Mouse (Mus musculus) stomach, embryonic 16.5 days (tissue): ENCODE results near the gene Coro2a. TPM values are rescaled to one million over a fixed set of nuclear protein-coding genes. Genes with fewer than 3 reads are reported as not detected.

Experiments used
- ATAC-seq: fragments of 200-750 bp; cut with Nextera tagmentation; 2 replicates; pipeline ENCODE4 v1.8.0; 2017; ENCODE audit warnings: moderate number of reproducible peaks, moderate TSS enrichment; ENCODE audit not compliant: insufficient read depth, low FRiP score
- H3K27ac ChIP-seq: fragments of 300-500 bp; sonication (generic); 2 replicates; pipeline ENCODE4 v1.5.1; 2014; ENCODE audit warnings: low read length
- H3K27me3 ChIP-seq: fragments of 300-500 bp; sonication (generic); 2 replicates; pipeline ENCODE4 v1.6.1; 2014; ENCODE audit warnings: low read length, control low read depth, mixed read lengths; ENCODE audit not compliant: control insufficient read depth, insufficient read depth
- H3K36me3 ChIP-seq: fragments of 300-500 bp; sonication (generic); 2 replicates; pipeline ENCODE4 v1.6.1; 2014; ENCODE audit warnings: low read length; ENCODE audit not compliant: control insufficient read depth, insufficient read depth
- H3K4me1 ChIP-seq: fragments of 300-500 bp; sonication (generic); 2 replicates; pipeline ENCODE4 v1.6.1; 2014; ENCODE audit warnings: low read length, control low read depth, mixed read lengths; ENCODE audit not compliant: control insufficient read depth, insufficient read depth
- H3K4me2 ChIP-seq: fragments of 300-500 bp; sonication (generic); 2 replicates; pipeline ENCODE4 v1.6.1; 2014; ENCODE audit warnings: low read depth, low read length, mixed read lengths
- H3K4me3 ChIP-seq: fragments of 300-500 bp; sonication (generic); replicated peaks from 2 replicates; pipeline ENCODE4 v1.5.1; 2014; ENCODE audit warnings: mild to moderate bottlenecking, low read length
- H3K9ac ChIP-seq: fragments of 300-500 bp; sonication (generic); 2 replicates; pipeline ENCODE4 v1.6.1; 2014; ENCODE audit warnings: low read length
- H3K9me3 ChIP-seq: fragments of 300-500 bp; sonication (generic); replicated peaks from 2 replicates; pipeline ENCODE4 v1.6.1; 2016; ENCODE audit warnings: low read length, control low read depth; ENCODE audit not compliant: control insufficient read depth
- WGBS: fragments of 180-500 bp; shearing (Covaris S2); extraction: QIAGEN DNeasy Blood & Tissue Kit; methylation state at CpG from one replicate; pipeline ENCODE4 v1.1.7; 2014; 5-methylcytosine and 5-hydroxymethylcytosine counted together
- polyA plus RNA-seq: library from polyadenylated mRNA; unstranded; fragments of >200 nt; fragmentation: Nextera tagmentation; extraction: Ambion mirVana; gene quantifications from 2 replicates; pipeline ENCODE4 v1.2.1, GENCODE M21; 2015

Gene Coro2a
- polyA plus RNA-seq, 1 experiment from 2014 or later, result 26.4 TPM

GRCm38 (mm10) chr4:46594131-46594530 lies 7.9 kb downstream of the Coro2a start:
- ATAC-seq, result no peak
- Histone ChIP-seq H3K27ac (no peak overlapping the region), H3K4me1 (peaks cover 3% of the 10 kb centered on the region; the same call in 1 of the 2 replicates), H3K4me2 (no peak overlapping the region), H3K27me3 (no peaks in the 10 kb centered on the region), H3K36me3 (no peaks in the 10 kb centered on the region), H3K4me3 (no peak overlapping the region), H3K9ac (no peak overlapping the region), H3K9me3 (no peaks in the 10 kb centered on the region)
- WGBS, result 75% methylated on average over 5 of the region's 5 CpGs

DNA sequence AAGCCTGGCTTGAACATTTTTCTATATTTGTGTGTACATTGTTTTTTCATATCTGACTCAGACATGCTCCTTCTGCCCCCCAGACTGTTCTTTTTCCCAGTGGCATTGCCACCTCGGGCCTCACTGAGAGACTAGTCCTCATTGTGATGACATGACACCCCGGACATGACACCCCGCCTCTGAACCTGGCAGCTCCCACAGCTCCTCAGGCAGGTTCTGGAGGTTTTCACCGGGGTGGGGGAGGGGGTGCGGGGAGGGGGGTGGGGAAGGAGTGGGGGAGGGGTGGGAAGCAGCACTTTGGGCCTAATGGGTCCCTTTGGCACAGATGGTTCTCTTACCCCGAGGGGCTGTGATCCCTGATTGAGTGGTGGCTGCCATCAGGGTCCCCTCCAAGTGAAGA lies 8.5 kb downstream of the Coro2a start:
- ATAC-seq, result no peak
- Histone ChIP-seq H3K9me3 (no peaks in the 10 kb centered on the region), H3K36me3 (no peaks in the 10 kb centered on the region), H3K4me2 (no peak overlapping the region), H3K9ac (no peak overlapping the region), H3K27me3 (no peaks in the 10 kb centered on the region), H3K27ac (no peak overlapping the region), H3K4me3 (no peak overlapping the region), H3K4me1 (peaks cover 3% of the 10 kb centered on the region; the same call in 1 of the 2 replicates)
- 32% methylated on average over 6 of the region's 6 CpGs for WGBS

GRCm38 (mm10) chr4:46591833-46592520 lies 10.0 kb downstream of the Coro2a start:
- no peak overlapping the region for H3K4me3 ChIP-seq
- no peak overlapping the region for H3K4me2 ChIP-seq
- H3K27ac ChIP-seq, result no peak overlapping the region
- no peaks in the 10 kb centered on the region for H3K36me3 ChIP-seq
- H3K9me3 ChIP-seq, result no peaks in the 10 kb centered on the region
- 83% methylated on average over 9 of the region's 9 CpGs for WGBS
- ATAC-seq, result no peak
- no peaks in the 10 kb centered on the region for H3K27me3 ChIP-seq
- no peak overlapping the region for H3K9ac ChIP-seq
- H3K4me1 ChIP-seq, result peaks cover 3% of the 10 kb centered on the region; the same call in 1 of the 2 replicates

GRCm38 (mm10) chr4:46590810-46591209 lies 11.2 kb downstream of the Coro2a start:
- peaks cover 3% of the 10 kb centered on the region; the same call in 1 of the 2 replicates for H3K4me1 ChIP-seq
- H3K27ac ChIP-seq, result no peak overlapping the region
- H3K9me3 ChIP-seq, result no peaks in the 10 kb centered on the region
- H3K4me3 ChIP-seq, result no peak overlapping the region
- WGBS, result 63% methylated on average over 4 of the region's 4 CpGs
- no peak overlapping the region for H3K4me2 ChIP-seq
- no peaks in the 10 kb centered on the region for H3K36me3 ChIP-seq
- ATAC-seq, result no peak
- no peak overlapping the region for H3K9ac ChIP-seq
- no peaks in the 10 kb centered on the region for H3K27me3 ChIP-seq

DNA sequence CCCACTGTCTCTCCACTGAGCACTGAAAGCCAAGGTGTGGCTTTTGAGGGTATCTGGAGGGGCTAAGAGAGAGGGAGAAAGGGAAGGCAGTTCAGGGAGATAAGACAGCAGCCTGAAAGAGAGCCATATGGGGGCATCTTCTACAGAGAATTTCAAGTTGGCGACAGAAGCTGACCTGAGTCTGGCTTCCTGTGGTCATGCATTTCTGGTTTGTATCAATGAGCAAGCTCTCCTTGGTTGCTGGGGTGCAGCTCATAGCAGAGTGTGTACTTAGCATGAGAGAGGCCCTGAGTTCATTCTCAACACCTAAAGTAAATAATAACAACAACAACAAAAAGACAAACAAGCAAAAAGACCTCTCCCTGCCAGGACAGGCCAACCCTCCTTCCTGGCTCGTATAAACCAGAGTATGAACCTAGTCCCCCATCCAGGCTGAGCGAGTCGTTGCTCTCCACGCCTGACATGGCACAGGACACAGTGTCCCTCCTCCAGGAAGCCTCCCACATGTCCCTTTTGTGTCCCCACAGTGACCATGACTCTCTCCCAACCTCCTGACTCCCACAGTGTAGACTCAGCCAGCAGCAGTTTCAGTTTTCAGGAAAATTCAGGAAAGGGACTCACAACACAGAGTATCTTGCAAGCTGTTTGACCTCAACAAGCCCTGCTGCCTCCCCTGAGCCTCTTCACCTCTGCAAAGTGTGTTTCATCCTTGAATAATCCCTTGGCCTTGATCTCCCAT lies 11.9 kb downstream of the Coro2a start:
- Histone ChIP-seq H3K9me3 (no peaks in the 10 kb centered on the region), H3K27me3 (no peaks in the 10 kb centered on the region), H3K4me2 (no peak overlapping the region), H3K9ac (no peak overlapping the region), H3K36me3 (no peaks in the 10 kb centered on the region), H3K27ac (no peak overlapping the region), H3K4me1 (peaks cover 3% of the 10 kb centered on the region), H3K4me3 (no peak overlapping the region)
- WGBS, result 74% methylated on average over 5 of the region's 5 CpGs
- no peak for ATAC-seq

- Histone ChIP-seq H3K9ac (no peak overlapping the region), H3K9me3 (no peaks in the 10 kb centered on the region), H3K27ac (no peak overlapping the region), H3K4me1 (peaks cover 3% of the 10 kb centered on the region), H3K4me2 (no peak overlapping the region), H3K4me3 (no peak overlapping the region), H3K36me3 (no peaks in the 10 kb centered on the region), H3K27me3 (no peaks in the 10 kb centered on the region)
- WGBS, result 83% methylated on average over 8 of the region's 8 CpGs
- ATAC-seq, result no peak
Measured at GRCm38 (mm10) chr4:46589151-46589550, 12.9 kb downstream of the Coro2a start.

DNA sequence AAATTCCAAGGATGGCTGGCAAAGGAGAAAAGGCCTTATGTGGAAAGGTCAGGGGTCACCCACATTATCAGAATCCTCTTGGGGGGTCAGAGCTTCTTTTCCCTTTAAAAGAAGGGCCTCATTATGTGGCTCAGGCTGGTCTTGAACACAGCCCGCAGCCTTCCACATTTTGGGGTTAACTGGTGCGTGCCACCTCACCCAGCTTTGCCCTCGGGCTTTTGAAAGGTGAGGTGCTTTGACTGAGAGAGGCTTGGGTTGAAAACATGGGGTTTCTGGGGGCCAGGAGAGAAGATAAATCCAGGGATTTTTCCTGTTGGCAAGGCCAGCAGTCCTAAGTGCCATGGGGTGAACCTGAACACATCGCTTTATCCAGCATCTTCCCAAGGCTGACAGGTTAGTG lies 15.5 kb downstream of the Coro2a start:
- H3K27ac ChIP-seq, result no peak overlapping the region
- no peaks in the 10 kb centered on the region for H3K9me3 ChIP-seq
- H3K27me3 ChIP-seq, result no peaks in the 10 kb centered on the region
- H3K36me3 ChIP-seq, result no peaks in the 10 kb centered on the region
- no peak overlapping the region for H3K9ac ChIP-seq
- WGBS, result 76% methylated on average over 4 of the region's 4 CpGs
- H3K4me3 ChIP-seq, result no peak overlapping the region
- no peak overlapping the region for H3K4me2 ChIP-seq
- H3K4me1 ChIP-seq, result peaks cover 3% of the 10 kb centered on the region
- ATAC-seq, result no peak

DNA sequence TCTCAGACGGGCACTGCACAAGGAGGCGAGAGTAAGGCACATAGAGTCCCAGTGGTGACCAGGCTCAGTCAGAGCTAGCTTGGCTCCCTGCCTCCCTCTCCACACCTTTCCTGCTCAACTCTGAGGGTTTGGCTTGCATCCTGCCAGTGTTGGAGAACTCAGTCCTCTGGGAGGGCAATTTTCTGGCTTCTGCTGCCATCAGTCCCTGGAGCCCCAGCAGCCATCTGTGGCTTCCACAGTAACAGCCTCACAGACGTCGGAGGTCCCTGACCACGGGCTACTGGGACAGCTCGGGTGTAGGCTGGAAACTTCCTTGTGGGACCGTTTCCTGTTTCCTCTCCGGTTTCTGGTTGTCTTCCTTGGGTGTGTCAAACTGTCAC lies 16.2 kb downstream of the Coro2a start:
- no peak overlapping the region for H3K4me2 ChIP-seq
- H3K27ac ChIP-seq, result no peak overlapping the region
- ATAC-seq, result no peak

GRCm38 (mm10) chr4:46585041-46585810 lies 16.8 kb downstream of the Coro2a start:
- 66% methylated on average over 13 of the region's 13 CpGs for WGBS
- Histone ChIP-seq H3K4me2 (no peak overlapping the region), H3K27ac (no peak overlapping the region), H3K4me3 (no peak overlapping the region), H3K27me3 (no peaks in the 10 kb centered on the region), H3K4me1 (no peaks in the 10 kb centered on the region; the same call in 1 of the 2 replicates), H3K9ac (no peak overlapping the region), H3K9me3 (no peaks in the 10 kb centered on the region), H3K36me3 (no peaks in the 10 kb centered on the region)
- no peak for ATAC-seq

More for the DNA sequence above, 16.2 kb downstream of the Coro2a start:
- no peak overlapping the region for H3K4me3 ChIP-seq
- H3K9me3 ChIP-seq, result no peaks in the 10 kb centered on the region
- H3K27me3 ChIP-seq, result no peaks in the 10 kb centered on the region
- no peaks in the 10 kb centered on the region for H3K36me3 ChIP-seq
- H3K4me1 ChIP-seq, result no peaks in the 10 kb centered on the region; the same call in 1 of the 2 replicates
- 61% methylated on average over 8 of the region's 8 CpGs for WGBS
- H3K9ac ChIP-seq, result no peak overlapping the region
